Mouse (Mus musculus) CH12.LX (cell line): ENCODE measurements around the gene Grk5.

Source experiments
- BHLHE40 ChIP-seq: IDR thresholded peaks from 2 replicates; pipeline ENCODE4 v1.6.1; 2011; ENCODE audit warnings: mild to moderate bottlenecking, low read depth, low read length, improper control_type of control experiment
- CHD2 ChIP-seq: IDR thresholded peaks from 2 replicates; pipeline ENCODE4 v1.6.1; 2011; ENCODE audit warnings: low read length, improper control_type of control experiment
- CTCF ChIP-seq, 2 experiments: IDR thresholded peaks in 1 of 2; conservative IDR thresholded peaks in 1 of 2; 2 replicates each; pipeline ENCODE4 v1.5.1; 2011 to 2012; ENCODE audit warnings: low read depth in 2 of 2, low read length in 2 of 2, improper control_type of control experiment in 1 of 2, inconsistent platforms in 1 of 2, mild to moderate bottlenecking in 1 of 2, moderate library complexity in 1 of 2
- ETS1 ChIP-seq: conservative IDR thresholded peaks from 2 replicates; pipeline ENCODE4 v1.6.1; 2012; ENCODE audit warnings: low read depth, mild to moderate bottlenecking, inconsistent platforms, low read length, improper control_type of control experiment, moderate library complexity
- MAZ ChIP-seq: IDR thresholded peaks from 2 replicates; pipeline ENCODE4 v1.6.1; 2012; ENCODE audit warnings: low read depth, mild to moderate bottlenecking, inconsistent platforms, low read length, improper control_type of control experiment, moderate library complexity
- NELFE ChIP-seq: IDR thresholded peaks from 2 replicates; pipeline ENCODE4 v1.6.1; 2011; ENCODE audit warnings: low read depth, low read length, improper control_type of control experiment
- POLR2A ChIP-seq: IDR thresholded peaks from 2 replicates; pipeline ENCODE4 v1.6.1; 2011; ENCODE audit warnings: low read depth, mild to moderate bottlenecking, improper control_type of control experiment, low read length
- POLR2AphosphoS2 ChIP-seq: IDR thresholded peaks from 2 replicates; pipeline ENCODE4 v1.6.1; 2011; ENCODE audit warnings: low read depth, low read length, improper control_type of control experiment
- ZNF384 ChIP-seq: IDR thresholded peaks from 2 replicates; pipeline ENCODE4 v1.6.1; 2012; ENCODE audit warnings: low read depth, low read length, improper control_type of control experiment, inconsistent platforms

DNA sequence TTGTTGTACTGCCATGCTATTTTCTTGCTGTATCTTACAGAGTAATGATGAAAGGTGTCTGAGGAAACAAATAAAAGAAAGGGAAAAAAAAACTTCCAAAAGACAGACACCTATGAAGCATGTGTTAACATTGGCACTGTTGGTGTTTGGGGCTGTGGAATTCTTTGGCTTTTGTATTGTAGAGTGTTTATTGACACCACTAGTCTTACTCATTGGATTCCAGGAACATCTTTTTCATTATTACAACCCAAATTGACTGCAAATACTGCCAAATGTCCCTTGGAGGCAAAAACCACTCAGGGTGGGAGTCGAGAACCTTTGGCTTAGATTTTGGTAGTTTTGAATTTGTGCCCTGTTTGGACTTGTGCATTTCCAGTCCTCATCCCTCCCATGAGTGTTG is 51.3 kb downstream of the Grk5 start:
- TF ChIP-seq CTCF (conservative IDR thresholded peaks at IDR 0.05 in 1 of 2, IDR thresholded peaks at IDR 0.05 in 1 of 2; ENCODE audit: low read depth in 2 of 2, low read length in 2 of 2) (no peak), POLR2A (no peak), NELFE (no peak), CHD2 (no peak), BHLHE40 (no peak), ETS1 (no peak), MAZ (no peak), POLR2AphosphoS2 (no peak), ZNF384 (no peak)
